Mouse (Mus musculus) myocyte (in vitro differentiated cells): ENCODE data around the gene Tmem242. TPM values are rescaled to one million over a fixed set of nuclear protein-coding genes. Genes with fewer than 3 reads are reported as not detected.

Experiments used
- H3K27me3 ChIP-seq: one replicate; pipeline ENCODE4 v1.6.1; 2011; ENCODE audit not compliant: control insufficient read depth, insufficient read depth, insufficient read length
- H3K36me3 ChIP-seq: one replicate; pipeline ENCODE4 v1.6.1; 2011; ENCODE audit not compliant: control insufficient read depth, insufficient read depth
- H3K4me2 ChIP-seq: one replicate; pipeline ENCODE4 v1.6.1; 2011; ENCODE audit warnings: low read depth, control low read depth
- H3K4me3 ChIP-seq: one replicate; pipeline ENCODE4 v1.5.1; 2011; ENCODE audit warnings: mild to moderate bottlenecking, control low read depth, moderate library complexity
- H3K79me2 ChIP-seq: one replicate; pipeline ENCODE4 v1.6.1; 2011; ENCODE audit not compliant: control insufficient read depth, insufficient read depth
- H3ac ChIP-seq: one replicate; pipeline ENCODE4 v1.6.1; 2011; ENCODE audit not compliant: control insufficient read depth, insufficient read length
- CEBPB ChIP-seq: IDR thresholded peaks from 2 replicates; pipeline ENCODE4 v1.6.1; 2011; ENCODE audit warnings: mild to moderate bottlenecking, moderate library complexity; ENCODE audit not compliant: poor library complexity, insufficient read depth, severe bottlenecking
- E2F4 ChIP-seq: IDR thresholded peaks from one replicate; pipeline ENCODE4 v1.6.1; 2011; ENCODE audit warnings: mild to moderate bottlenecking, control low read depth, moderate library complexity; ENCODE audit not compliant: insufficient read depth
- MAX ChIP-seq: IDR thresholded peaks from one replicate; pipeline ENCODE4 v1.6.1; 2011; ENCODE audit warnings: low read depth, mild to moderate bottlenecking, control low read depth
- MYOD1 ChIP-seq, 3 experiments: IDR thresholded peaks; one replicate each; pipeline ENCODE4 v1.6.1; 2011; ENCODE audit warnings: control low read depth in 2 of 3, low read depth in 2 of 3, mild to moderate bottlenecking in 2 of 3, moderate library complexity in 1 of 3; ENCODE audit not compliant: insufficient read length in 2 of 3, control insufficient read depth in 1 of 3
- MYOG ChIP-seq, 3 experiments: IDR thresholded peaks; one replicate each; pipeline ENCODE4 v1.6.1; 2011; ENCODE audit warnings: control low read depth in 2 of 3, low read depth in 2 of 3, mild to moderate bottlenecking in 2 of 3; ENCODE audit not compliant: insufficient read length in 2 of 3, control insufficient read depth in 1 of 3, insufficient read depth in 1 of 3
- POLR2A ChIP-seq: IDR thresholded peaks from one replicate; pipeline ENCODE4 v1.6.1; 2011; ENCODE audit warnings: low read depth, mild to moderate bottlenecking, control low read depth, moderate library complexity; ENCODE audit not compliant: insufficient read length
- POLR2AphosphoS2 ChIP-seq: IDR thresholded peaks from one replicate; pipeline ENCODE4 v1.6.1; 2011; ENCODE audit warnings: low read depth, control low read depth; ENCODE audit not compliant: insufficient read length
- REST ChIP-seq: IDR thresholded peaks from one replicate; pipeline ENCODE4 v1.6.1; 2011; ENCODE audit warnings: mild to moderate bottlenecking, control low read depth, moderate library complexity; ENCODE audit not compliant: insufficient read depth, insufficient read length
- SRF ChIP-seq: IDR thresholded peaks from one replicate; pipeline ENCODE4 v1.6.1; 2011; ENCODE audit warnings: low read depth; ENCODE audit not compliant: control insufficient read depth, insufficient read length
- TCF12 ChIP-seq: IDR thresholded peaks from one replicate; pipeline ENCODE4 v1.6.1; 2011; ENCODE audit warnings: mild to moderate bottlenecking, control low read depth; ENCODE audit not compliant: poor library complexity, insufficient read depth, severe bottlenecking
- TCF3 ChIP-seq: IDR thresholded peaks from one replicate; pipeline ENCODE4 v1.6.1; 2011; ENCODE audit warnings: low read depth, control low read depth; ENCODE audit not compliant: insufficient read length
- USF1 ChIP-seq: IDR thresholded peaks from one replicate; pipeline ENCODE4 v1.6.1; 2011; ENCODE audit warnings: low read depth, mild to moderate bottlenecking, control low read depth, moderate library complexity
- polyA plus RNA-seq: library from polyadenylated mRNA; unstranded; fragments of >200 nt; fragmentation: generic; extraction: Trizol; gene quantifications from one replicate; pipeline ENCODE4 v1.2.1, GENCODE M21; 2012; ENCODE audit warnings: missing spikeins

Tmem242 gene
- polyA plus RNA-seq, 1 experiment: 80.9 TPM

GRCm38 (mm10) chr17:5410336-5410735 is 29.7 kb downstream of the Tmem242 start:
- Histone ChIP-seq H3ac (no peak overlapping the region), H3K79me2 (no peaks in the 10 kb centered on the region), H3K36me3 (no peaks in the 10 kb centered on the region), H3K4me2 (no peak overlapping the region), H3K27me3 (no peaks in the 10 kb centered on the region), H3K4me3 (no peak overlapping the region)
- TF ChIP-seq POLR2AphosphoS2: no peak
- no peak for TF ChIP-seq TCF12
- no peak for TF ChIP-seq CEBPB
- TF ChIP-seq REST: no peak
- no peak for TF ChIP-seq USF1
- no peak for TF ChIP-seq POLR2A
- no peak for TF ChIP-seq MAX
- no peak for TF ChIP-seq SRF
- TF ChIP-seq MYOD1 (IDR thresholded peaks at IDR 0.05; ENCODE audit: control insufficient read depth in 1 of 3, insufficient read length in 2 of 3, low read depth in 2 of 3): no peak
- TF ChIP-seq E2F4: no peak
- no peak for TF ChIP-seq MYOG (IDR thresholded peaks at IDR 0.05; ENCODE audit: control insufficient read depth in 1 of 3, insufficient read depth in 1 of 3, insufficient read length in 2 of 3, low read depth in 2 of 3)
- TF ChIP-seq TCF3: no peak

GRCm38 (mm10) chr17:5407030-5407429 is 33.0 kb downstream of the Tmem242 start:
- TF ChIP-seq TCF12: no peak
- TF ChIP-seq USF1: no peak
- TF ChIP-seq TCF3: no peak
- TF ChIP-seq REST: no peak
- no peak for TF ChIP-seq CEBPB
- TF ChIP-seq POLR2AphosphoS2: no peak
- TF ChIP-seq MAX: no peak
- no peak for TF ChIP-seq E2F4
- TF ChIP-seq SRF: no peak
- TF ChIP-seq MYOG (IDR thresholded peaks at IDR 0.05; ENCODE audit: control insufficient read depth in 1 of 3, insufficient read depth in 1 of 3, insufficient read length in 2 of 3, low read depth in 2 of 3): no peak
- TF ChIP-seq POLR2A: no peak
- Histone ChIP-seq H3ac (no peak overlapping the region), H3K27me3 (peaks cover 4% of the 10 kb centered on the region), H3K4me2 (peak overlapping the region; percentile 20), H3K79me2 (no peaks in the 10 kb centered on the region), H3K4me3 (no peak overlapping the region), H3K36me3 (no peaks in the 10 kb centered on the region)

- no peak overlapping the region for H3K4me3 ChIP-seq
- H3K27me3 ChIP-seq: peaks cover 4% of the 10 kb centered on the region
- H3ac ChIP-seq: no peak overlapping the region
- TF ChIP-seq USF1: no peak
- peak; percentile 12 for TF ChIP-seq TCF12
- no peak for TF ChIP-seq CEBPB
- no peak for TF ChIP-seq REST
- TF ChIP-seq POLR2A: no peak
- TF ChIP-seq MYOD1 (IDR thresholded peaks at IDR 0.05; ENCODE audit: control insufficient read depth in 1 of 3, insufficient read length in 2 of 3, low read depth in 2 of 3): peak in 1 of 3 experiments; percentile 14
- TF ChIP-seq POLR2AphosphoS2: no peak
- no peak for TF ChIP-seq SRF
- no peak for TF ChIP-seq E2F4
- peak in 1 of 3 experiments; percentile 47 for TF ChIP-seq MYOG (IDR thresholded peaks at IDR 0.05; ENCODE audit: control insufficient read depth in 1 of 3, insufficient read depth in 1 of 3, insufficient read length in 2 of 3, low read depth in 2 of 3)
- TF ChIP-seq MAX: no peak
- no peak for TF ChIP-seq TCF3
- no peaks in the 10 kb centered on the region for H3K79me2 ChIP-seq
- peak overlapping the region; percentile 20 for H3K4me2 ChIP-seq
- no peaks in the 10 kb centered on the region for H3K36me3 ChIP-seq
These were observed 33.5 kb downstream of the Tmem242 start for GRCm38 (mm10) chr17:5406566-5406965.

GRCm38 (mm10) chr17:5403885-5404284 is 36.2 kb downstream of the Tmem242 start:
- no peaks in the 10 kb centered on the region for H3K36me3 ChIP-seq
- peaks cover 13% of the 10 kb centered on the region for H3K27me3 ChIP-seq
- H3K79me2 ChIP-seq: no peaks in the 10 kb centered on the region
- no peak overlapping the region for H3ac ChIP-seq
- no peak overlapping the region for H3K4me3 ChIP-seq
- TF ChIP-seq E2F4 (no peak), SRF (no peak), TCF3 (no peak), MYOG (IDR thresholded peaks at IDR 0.05; ENCODE audit: control insufficient read depth in 1 of 3, insufficient read depth in 1 of 3, insufficient read length in 2 of 3, low read depth in 2 of 3) (no peak), REST (no peak), CEBPB (no peak), POLR2A (no peak), TCF12 (no peak), MYOD1 (IDR thresholded peaks at IDR 0.05; ENCODE audit: control insufficient read depth in 1 of 3, insufficient read length in 2 of 3, low read depth in 2 of 3) (no peak), USF1 (no peak), MAX (no peak), POLR2AphosphoS2 (no peak)
- H3K4me2 ChIP-seq: no peak overlapping the region

GRCm38 (mm10) chr17:5402624-5403023 is 37.4 kb downstream of the Tmem242 start:
- no peak overlapping the region for H3K4me3 ChIP-seq
- peak in 1 of 3 experiments; percentile 61 for TF ChIP-seq MYOD1 (IDR thresholded peaks at IDR 0.05; ENCODE audit: control insufficient read depth in 1 of 3, insufficient read length in 2 of 3, low read depth in 2 of 3)
- TF ChIP-seq MYOG (IDR thresholded peaks at IDR 0.05; ENCODE audit: control insufficient read depth in 1 of 3, insufficient read depth in 1 of 3, insufficient read length in 2 of 3, low read depth in 2 of 3): peak in 2 of 3 experiments; percentile 52 to 79
- TF ChIP-seq POLR2AphosphoS2: no peak
- peak overlapping the region; percentile 56 for H3K4me2 ChIP-seq

More at GRCm38 (mm10) chr17:5402624-5403023, 37.4 kb downstream of the Tmem242 start:
- Histone ChIP-seq H3K79me2 (no peaks in the 10 kb centered on the region), H3ac (no peak overlapping the region), H3K36me3 (no peaks in the 10 kb centered on the region), H3K27me3 (peaks cover 13% of the 10 kb centered on the region)
